Mouse (Mus musculus) stomach, postnatal 0 days (tissue): ENCODE results near the gene Scgb2b27.

Experiments
- CTCF ChIP-seq: IDR thresholded peaks from 2 replicates; pipeline ENCODE4 v1.5.1; 2016; ENCODE audit warnings: antibody characterized with exemption, low read depth, mild to moderate bottlenecking, moderate library complexity
- EP300 ChIP-seq: optimal IDR thresholded peaks from 2 replicates; pipeline ENCODE3; 2016; ENCODE audit warnings: antibody characterized with exemption

DNA sequence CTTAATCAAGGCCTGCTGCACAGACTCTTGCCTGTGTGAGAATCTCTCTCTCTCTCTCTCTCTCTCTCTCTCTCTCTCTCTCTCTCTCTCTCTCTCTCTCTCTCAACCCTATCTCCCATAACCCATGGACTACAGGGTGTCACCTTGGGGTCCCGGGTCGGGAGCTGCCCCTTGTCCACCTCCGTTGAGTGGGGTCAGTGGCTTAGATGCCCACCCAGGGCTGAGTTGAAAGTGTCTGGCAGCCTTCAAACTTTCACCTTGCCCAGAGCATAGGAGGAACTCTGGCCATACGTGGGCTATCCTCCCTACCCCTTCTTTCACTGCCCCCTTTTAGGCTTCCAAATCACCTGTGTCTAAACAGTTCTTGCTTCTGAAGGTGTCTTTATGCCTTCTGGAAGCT lies 11.9 kb upstream of the Scgb2b27 start:
- TF ChIP-seq CTCF: no peak
- no peak for TF ChIP-seq EP300
